Mouse (Mus musculus) c-Kit-positive CD71-negative TER-119-negative erythroid progenitor cells, embryonic 14.5 days (primary cell): Measurements from ENCODE around the gene Parp14.
"Not testable (repeated sequence)": the region's sequence is repeated elsewhere in the genome, so short reads cannot be mapped to it uniquely, and the experiment has no call there.

ENCODE experiments used
- DNase-seq: peaks from one replicate; pipeline ENCODE4 v3.0.0-alpha.2; 2013; ENCODE audit warnings: low read depth

Gene Parp14

GRCm38 (mm10) chr16:35871048-35871851, at the start of gene Parp14:
TSS of gene Parp14 (minus strand) at chr16:35871544.
- no peak for DNase-seq

- DNase-seq: no peak
These were observed 47.6 kb upstream of the Parp14 start for GRCm38 (mm10) chr16:35918721-35919543.

- DNase-seq: no peak
These were observed 43.0 kb upstream of the Parp14 start for GRCm38 (mm10) chr16:35914301-35914700.

GRCm38 (mm10) chr16:35913526-35913925, 42.2 kb upstream of the Parp14 start:
- DNase-seq: no peak

- DNase-seq: no peak
These were observed 40.1 kb upstream of the Parp14 start for GRCm38 (mm10) chr16:35911449-35911848.

GRCm38 (mm10) chr16:35907432-35908201, 36.3 kb upstream of the Parp14 start:
- DNase-seq: no peak

- DNase-seq: no peak
These were observed 35.5 kb upstream of the Parp14 start for GRCm38 (mm10) chr16:35906887-35907286.

- no peak for DNase-seq
These were observed 34.6 kb upstream of the Parp14 start for GRCm38 (mm10) chr16:35905819-35906485.

GRCm38 (mm10) chr16:35905355-35905754, 34.0 kb upstream of the Parp14 start:
- DNase-seq: no peak

GRCm38 (mm10) chr16:35904121-35904736, 32.9 kb upstream of the Parp14 start:
- no peak for DNase-seq

GRCm38 (mm10) chr16:35903014-35903640, 31.8 kb upstream of the Parp14 start:
- no peak for DNase-seq

- no peak for DNase-seq
These were observed 29.2 kb upstream of the Parp14 start for GRCm38 (mm10) chr16:35900541-35900940.

GRCm38 (mm10) chr16:35894997-35895396, 23.7 kb upstream of the Parp14 start:
- DNase-seq: no peak

- DNase-seq: not testable (repeated sequence)
These were observed 20.3 kb upstream of the Parp14 start for GRCm38 (mm10) chr16:35891603-35892002.

GRCm38 (mm10) chr16:35890645-35891044, 19.3 kb upstream of the Parp14 start:
- no peak for DNase-seq

- DNase-seq: no peak
These were observed 17.6 kb upstream of the Parp14 start for GRCm38 (mm10) chr16:35888910-35889309.

GRCm38 (mm10) chr16:35888174-35888573, 16.8 kb upstream of the Parp14 start:
- no peak for DNase-seq

GRCm38 (mm10) chr16:35874416-35874815, 3.1 kb upstream of the Parp14 start:
- no peak for DNase-seq

GRCm38 (mm10) chr16:35872410-35873006, 1.2 kb upstream of the Parp14 start:
- DNase-seq: no peak

GRCm38 (mm10) chr16:35871898-35872297, 554 bp upstream of the Parp14 start:
- DNase-seq: no peak
